Mouse (Mus musculus): ENCODE results near the gene Ncoa3.

Gene Ncoa3

DNA sequence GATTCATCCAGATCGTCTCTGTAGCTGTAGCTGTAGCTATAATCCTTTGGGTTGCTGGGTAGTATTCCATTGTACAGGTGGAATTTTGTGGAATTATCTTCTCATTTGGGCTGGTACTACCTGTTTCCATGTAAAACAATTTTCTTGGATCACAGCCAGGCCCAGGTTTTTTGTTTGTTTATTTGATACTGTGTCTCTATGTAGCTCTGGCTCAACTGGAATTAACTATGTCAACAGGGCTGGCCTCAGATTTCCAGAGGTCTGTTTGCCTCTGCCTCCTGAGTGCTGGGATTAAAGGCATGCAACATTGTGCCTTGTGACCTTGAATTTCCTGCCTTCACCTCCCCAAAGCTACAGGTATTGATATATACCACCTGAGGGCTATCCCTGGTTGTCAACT, 18.1 kb upstream of the Ncoa3 start:
- no peak for DNase-seq

DNA sequence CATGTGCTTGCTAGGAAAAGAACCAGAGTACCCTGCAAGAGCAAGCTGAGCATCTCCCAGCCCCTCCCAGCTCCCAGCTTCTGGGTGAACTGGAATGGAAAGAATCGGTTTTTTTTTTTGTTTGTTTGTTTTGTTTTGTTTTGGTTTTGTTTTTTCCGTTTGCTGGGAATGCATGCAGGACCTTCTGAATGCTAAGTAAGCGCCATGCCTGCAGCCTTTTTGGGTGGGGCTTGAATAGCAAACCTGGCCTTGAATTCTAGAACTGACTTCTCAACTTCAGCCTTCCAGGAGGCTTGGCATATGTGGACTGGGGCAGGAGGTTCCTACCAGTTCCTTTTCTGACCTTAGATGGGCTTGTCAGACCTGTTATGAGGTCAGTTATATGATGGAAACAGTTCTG, 16.2 kb upstream of the Ncoa3 start:
- no peak for DNase-seq

DNA sequence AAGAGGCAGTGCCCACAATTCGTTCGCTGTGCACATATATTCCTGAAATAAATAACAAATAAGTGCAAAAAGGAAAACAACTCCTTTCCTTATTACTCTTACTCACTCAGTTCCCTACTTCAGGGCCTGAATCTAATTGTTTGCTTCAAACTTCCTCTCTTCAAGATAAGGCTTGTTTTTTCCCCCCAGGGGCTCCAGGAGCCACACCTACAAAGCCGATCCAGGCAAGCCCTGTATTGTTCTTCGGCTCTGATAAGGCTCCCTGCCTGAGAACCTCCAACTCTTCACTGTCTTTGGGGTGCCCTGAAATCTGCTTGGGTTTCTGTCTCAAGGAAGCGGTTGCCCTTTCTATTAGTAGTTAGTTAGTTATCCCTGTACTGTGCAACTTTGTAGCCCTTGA, 15.6 kb upstream of the Ncoa3 start:
- DNase-seq: no peak

DNA sequence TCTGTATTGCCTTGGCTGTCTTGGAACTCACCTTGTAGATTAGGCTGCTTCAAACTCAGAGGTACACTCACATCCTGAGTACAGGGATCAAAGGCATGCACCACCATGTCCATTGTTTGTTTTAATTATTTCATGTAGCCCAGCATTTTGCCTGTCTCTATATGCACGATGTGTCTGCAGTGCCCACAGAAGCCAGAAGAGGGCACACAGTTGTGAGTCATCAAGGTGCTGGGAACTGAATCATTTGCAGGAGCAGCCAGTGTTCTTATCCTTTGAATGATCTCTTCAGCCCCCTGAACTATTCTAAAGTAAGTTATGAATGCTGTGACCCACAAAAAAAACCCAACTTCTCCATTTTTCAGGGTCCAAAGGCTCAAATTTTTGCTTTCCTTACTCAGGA, 14.3 kb upstream of the Ncoa3 start:
- no peak for DNase-seq

DNA sequence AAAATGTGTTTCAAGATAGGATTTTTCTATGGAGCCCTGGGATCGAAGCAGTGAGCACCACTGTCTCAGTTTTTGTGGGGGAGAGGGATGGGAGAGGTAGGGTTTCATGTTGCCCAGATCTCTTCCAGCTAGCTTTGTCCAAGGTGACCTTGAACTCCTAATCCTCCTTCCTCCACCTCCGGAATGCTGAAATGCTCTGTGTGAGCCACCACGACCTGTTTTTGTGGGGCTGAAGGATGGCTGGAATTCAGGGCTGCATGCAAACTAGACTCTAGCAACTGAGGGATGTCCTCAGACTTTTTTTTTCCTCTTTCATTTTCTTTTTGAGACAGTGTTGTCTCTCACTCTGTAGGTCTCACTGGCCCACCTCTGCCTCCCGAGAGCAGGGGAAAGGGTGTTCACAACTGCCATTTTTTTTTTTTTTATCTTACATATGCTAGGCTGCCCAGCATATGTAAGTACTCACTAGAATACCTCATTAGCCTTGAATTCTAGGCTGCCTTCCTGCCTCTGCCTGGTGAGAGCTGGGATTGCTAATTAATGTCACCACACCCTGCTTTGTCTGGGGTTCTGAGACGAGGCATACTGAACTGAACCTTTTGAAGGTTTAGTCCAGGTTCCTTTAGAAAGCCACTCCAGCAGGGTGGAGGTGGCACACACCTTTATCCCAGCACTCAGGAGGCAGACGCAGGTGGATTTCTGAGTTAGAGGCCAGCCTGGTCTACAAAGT, 11.0 kb upstream of the Ncoa3 start:
- DNase-seq: no peak

DNA sequence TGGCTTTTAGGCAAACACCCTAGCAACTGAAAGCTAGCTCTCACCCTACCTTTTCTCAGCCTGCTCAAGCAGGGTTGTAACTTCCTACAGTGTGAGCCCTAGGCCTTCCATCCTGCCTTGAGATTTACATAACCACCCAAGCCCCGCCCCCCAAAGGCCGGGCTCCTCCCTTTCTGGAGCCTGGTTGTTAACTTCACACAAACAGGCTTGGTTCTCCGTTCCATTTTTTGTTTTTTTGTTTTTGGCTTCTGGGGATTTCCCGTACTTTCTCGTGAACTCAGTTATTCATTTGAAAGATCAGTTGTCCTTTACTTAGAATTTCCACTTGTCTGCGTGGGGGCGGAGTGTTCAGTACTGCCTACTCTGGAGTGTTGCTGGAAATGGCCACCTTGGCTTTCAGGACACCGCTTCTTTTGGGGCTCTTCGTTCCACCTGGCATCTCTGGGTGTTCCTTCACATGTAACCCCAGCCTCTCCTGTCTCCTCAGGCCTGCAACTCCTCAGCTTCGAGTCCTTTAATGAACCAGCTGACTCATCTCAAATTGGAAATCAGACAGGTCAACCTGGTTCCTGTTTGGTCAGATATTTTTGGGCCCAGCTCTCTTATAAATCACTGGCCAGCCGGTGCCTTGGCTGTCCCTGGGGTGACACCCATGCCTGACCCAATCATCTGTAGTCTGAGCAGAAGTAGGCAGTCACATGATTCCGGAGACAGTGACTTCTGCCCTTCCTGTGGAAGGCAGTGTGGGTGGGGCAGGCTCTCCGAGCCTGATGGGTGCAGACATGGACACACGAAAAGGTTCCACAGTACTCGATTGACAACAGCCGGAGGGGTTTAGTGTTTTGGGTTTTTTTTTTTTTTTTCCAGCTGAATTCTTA, 9.7 kb upstream of the Ncoa3 start:
- DNase-seq: no peak

DNA sequence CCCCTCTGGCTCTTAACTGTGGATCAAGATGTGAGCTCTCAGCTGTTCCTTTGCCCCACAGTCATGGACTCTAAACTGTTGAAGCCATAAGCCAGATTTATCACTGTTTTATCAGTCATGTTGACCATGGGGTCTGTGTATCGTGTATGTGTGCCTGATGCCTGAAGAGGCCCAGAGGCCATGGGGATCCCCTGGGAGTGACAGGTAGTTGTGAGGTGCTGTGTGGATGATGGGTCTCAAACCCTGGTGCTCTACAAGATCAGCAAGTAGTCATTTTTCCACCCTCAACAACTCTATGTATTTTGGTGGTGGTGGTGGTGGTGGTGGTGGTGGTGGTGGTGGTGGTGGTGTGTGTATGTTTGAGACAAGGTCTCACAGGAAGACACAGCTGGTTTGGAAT, 8.1 kb upstream of the Ncoa3 start:
- DNase-seq: no peak

DNA sequence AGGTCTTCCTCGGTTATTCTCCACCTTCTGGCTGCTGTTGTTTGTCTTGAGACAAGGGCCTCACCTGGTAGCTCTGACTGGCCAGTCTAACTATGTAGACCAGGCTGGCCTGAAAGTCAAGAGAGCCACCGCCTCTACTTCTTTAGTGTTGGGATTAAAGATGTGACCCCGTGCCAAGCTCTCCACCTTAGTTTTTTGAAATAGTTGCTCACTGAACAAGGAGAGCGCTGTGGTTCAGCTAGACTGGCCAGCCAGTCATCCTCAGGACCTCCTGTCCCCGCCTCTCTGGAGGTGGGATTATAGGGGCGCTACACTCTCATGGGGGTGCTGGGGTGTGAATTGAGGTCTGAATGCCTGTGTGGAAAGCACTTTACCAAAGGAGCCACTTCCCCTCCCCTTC, 7.5 kb upstream of the Ncoa3 start:
- no peak for DNase-seq

DNA sequence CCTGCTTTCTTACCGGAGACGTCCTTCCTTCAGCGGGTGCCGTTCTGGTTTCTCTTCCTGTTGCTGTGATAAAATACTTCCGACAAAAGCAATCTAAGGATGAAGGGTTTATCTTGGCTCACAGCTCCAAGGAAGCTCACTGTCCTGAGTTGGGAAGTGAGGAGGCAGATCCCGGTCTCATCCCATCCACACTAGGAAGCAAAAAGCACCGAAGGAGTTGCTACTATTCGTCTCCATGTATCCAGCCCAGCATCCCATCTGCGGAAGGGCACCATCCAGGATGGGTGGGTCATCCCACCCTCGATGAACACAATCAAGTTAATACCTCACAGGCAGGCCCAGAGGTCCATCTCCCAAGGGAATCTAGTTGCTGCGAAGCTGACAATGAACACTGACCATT, 6.9 kb upstream of the Ncoa3 start:
- no peak for DNase-seq

DNA sequence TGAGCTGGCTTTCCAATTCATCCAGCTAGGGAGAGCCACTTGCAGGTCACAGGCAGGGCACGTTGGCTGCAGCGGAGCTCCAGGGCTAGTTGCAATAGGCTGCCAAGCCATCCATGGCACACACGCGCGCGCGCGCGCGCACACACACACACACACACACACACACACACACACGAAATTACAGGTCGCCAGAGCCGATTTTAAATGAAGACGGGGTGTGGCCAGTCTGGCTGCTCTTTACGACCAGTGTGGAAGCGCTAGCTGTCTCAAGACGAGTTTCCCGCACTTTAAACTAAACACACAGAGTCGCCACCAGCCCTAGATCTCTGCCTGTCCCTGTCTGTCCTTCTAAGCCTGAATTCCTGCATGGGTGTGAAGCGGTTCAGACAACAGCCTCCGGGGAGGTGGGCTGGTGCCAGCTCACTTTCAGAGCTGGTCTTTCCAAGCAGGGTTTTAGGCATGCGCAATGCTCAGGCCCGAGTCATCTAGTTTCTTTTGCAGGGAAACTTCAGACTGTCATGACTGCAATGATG, 5.4 kb upstream of the Ncoa3 start:
- peak; percentile 74 for DNase-seq

DNA sequence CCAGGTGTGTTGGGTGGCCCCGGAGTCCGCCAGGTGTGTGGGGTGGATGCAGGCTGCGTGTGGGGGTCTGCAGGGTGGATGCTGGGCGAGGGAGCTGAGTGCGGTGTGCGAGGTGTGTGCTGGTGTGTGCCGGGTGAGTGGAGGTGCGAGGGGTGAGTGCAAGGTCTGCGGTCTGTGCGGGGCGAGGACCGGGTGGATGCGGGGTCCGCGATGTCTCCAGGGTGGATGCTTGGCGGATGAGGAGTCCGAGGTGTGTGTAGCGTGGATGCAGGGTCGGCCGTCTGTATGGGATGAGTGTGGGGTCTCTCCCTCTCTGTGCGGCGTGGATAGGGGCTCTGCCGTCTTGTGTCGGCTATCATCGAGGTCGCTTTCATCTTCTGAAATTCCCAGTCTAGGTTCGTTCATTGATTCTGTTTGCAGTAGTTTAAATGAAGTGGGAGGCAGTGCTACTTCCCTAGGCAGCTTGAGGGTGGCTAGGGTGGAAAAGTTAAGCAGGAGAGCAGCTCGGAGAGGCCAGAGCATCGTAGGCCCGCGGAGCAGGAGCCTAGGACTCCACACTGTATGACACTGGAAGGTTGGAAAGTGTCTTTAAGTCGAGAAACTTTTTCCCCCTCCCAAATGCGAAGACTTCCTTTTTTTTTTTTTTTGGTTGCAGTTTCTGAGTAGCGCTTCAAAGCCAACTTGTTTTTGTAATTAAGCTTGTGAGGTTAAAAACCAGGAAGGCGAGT, 901 bp downstream of the Ncoa3 start:
- DNase-seq: no peak

DNA sequence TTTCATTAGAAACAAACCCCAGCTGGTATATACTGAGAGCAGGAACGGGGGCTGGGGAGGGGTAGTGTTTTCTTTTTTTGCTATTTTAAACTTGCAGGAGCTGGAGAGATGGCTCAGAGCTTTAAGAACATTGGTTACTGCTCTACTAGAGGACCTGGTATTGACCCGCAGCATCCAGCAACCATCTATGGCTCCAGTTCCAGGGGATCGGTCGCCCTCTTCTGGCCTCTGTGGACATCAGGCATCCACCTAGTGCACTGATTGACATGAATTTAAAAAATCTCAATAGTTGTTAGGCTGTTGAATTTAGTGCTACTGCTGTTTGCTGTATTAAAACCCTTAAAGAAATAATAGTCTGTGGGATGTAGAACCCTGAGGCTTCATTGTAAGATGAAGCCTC, 1.9 kb downstream of the Ncoa3 start:
- DNase-seq: no peak

DNA sequence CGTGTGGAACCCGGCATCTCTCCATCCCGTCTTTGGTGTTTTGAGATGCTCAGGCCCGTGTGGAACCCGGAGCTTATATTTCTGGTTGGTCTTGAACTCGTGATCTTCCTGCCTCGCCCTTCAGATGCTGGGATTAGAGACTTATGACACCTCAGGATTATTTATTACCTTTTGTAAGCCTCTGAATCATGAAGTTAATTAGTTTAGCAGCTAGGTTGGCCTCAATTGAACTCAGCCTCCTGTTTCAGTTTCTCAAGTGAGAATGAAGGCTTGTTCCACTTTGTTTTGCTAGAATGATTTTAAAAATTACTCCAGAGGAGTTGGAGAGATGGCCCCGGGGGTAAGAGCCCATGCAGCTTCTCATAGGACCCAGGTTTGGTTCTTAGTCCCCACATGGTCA, 3.3 kb downstream of the Ncoa3 start:
- DNase-seq: no peak

DNA sequence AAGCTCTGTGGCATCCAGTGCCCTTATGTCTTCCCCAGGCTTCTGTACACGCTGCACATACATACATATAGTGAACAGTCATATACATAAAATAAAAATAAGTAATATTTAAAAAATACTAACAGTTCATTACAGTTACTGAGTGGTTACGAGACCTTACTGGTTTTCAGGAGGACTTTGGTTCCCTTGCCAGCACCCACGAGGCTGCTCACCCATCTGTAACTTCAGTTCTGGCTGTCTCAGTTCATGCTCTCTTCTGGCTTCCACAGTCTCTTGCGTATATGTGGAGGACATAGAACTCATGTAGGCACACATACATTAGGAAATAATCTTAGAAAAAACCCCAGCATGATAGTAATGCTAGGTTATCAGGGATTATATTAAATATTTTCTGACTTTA, 3.7 kb downstream of the Ncoa3 start:
- DNase-seq: no peak

DNA sequence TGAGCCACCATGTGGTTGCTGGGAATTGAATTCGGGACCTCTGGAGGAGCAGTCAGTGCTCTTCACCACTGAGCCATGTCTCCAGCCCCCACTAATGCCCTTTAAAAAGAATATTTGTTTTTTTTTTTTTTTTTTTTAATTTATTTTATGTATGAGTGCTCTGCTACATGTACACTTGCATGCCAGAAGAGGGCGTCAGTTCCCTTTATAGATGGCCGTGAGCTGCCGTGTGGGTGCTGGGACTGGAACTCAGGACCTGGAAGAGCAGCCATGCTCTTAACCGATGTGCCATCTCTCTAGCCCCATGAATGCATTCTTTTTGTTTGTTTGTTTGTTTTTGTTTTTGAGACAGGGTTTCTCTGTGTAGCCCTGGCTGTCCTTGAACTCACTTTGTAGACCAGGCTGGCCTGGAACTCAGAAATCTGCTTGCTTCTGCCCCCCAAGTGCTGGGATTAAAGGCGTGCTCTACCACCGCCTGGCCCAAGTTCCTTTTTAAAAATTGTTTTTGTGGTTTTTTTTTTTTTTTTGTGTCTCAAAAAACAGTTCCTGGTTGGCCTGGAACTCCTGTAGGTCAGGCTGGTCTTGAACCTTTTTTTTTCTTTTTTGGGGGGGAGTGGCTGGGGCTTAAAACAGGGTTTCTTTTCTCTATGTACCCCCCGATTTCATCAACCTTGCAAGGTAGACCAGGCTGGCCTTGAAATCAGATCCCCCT, 5.0 kb downstream of the Ncoa3 start:
- no peak for DNase-seq

DNA sequence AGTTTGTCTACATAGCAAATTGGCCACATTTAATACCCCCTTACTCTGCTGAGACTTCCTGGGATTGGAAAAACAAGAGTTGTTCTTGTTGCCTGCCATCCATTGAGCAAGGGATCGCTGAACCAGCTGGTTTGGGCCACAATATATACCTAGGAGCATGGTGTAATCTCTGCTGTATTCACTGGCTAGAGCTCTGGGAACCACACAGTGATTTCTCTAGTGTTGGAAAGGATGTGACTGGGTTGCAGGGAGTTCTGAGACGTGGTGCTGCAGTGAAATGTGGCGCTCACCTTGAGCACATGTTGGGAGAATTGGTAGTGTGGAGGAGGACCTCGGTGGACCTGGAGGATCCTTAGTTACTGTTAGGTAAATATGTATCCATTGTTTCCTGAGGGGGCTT, 6.5 kb downstream of the Ncoa3 start:
- no peak for DNase-seq

DNA sequence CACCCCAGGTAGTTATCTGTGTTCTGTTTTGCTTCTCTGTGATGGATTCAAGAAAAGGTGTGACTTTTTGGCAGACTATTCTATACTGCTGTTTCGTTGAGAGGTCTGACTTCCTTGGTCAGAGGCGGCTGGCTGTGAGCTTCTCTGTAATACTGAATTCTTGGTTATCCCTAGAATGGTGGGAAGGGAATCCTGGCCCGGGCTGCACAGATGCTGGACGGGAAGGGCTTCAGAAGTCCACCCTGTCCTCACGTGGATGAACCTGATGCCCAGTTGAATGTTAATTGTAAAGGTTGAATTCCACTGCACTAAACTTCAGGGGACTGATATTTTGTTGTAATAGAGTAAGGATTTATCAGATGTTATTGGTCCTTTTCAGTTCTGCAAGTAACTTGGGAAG, 7.4 kb downstream of the Ncoa3 start:
- DNase-seq: peak; percentile 73

DNA sequence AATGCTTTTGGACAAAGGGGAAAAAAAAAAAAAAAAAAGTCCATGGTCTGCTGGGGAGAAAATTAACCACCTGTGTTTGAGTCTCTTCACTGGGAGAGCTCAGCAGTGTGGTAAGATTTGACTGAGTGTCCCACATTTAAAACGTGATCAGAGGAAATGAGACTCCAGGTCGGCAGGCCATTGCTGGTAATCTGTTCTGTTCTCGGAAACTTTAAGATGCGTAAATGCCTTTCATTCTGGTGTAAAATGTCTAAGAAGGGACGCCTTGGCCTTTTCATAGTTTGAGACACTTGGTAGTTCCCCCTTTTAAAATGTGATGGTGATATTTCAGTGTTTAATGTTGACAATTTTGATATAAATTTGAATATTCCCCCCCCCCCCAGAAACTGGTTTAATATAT, 7.8 kb downstream of the Ncoa3 start:
- DNase-seq: peak; percentile 28

DNA sequence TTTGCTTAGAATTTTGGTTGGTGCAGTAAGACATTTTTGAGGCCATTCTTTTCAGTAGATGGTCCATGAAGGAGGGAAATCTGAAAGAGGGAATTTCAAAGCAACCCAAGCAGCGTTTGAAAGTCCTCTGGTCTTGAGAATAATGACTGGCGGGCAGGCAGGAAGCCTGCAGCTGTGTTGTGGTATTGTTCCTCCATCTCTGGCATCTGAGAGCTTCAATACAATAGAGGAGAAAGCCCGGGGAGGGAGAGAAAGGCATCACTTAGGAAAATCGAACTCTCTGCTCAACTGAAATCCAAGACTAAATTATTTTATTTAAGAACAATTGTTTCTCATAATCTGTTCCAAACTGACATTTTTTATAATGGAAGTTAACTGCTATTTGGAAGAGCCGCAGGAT, 8.3 kb downstream of the Ncoa3 start:
- DNase-seq: peak; percentile 68

DNA sequence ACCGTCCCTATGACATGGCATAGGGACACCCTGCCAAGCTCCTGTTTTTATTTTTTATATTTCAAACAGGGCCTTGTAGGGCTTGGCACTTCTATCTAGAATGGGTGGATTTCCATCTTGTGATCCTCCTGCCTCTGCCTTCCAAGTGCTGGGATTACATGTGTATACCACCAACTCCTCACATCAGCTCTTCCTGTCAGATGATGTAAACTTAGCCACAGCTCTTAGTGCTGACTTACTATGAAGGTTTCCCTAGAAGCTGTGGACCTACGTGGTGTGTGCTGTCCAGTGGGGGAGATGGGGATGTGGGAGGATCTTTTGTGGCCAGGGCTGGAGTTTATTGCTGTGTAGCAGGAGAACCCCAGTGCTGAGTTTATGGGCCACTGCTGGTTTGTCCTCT, 8.9 kb downstream of the Ncoa3 start:
- no peak for DNase-seq

DNA sequence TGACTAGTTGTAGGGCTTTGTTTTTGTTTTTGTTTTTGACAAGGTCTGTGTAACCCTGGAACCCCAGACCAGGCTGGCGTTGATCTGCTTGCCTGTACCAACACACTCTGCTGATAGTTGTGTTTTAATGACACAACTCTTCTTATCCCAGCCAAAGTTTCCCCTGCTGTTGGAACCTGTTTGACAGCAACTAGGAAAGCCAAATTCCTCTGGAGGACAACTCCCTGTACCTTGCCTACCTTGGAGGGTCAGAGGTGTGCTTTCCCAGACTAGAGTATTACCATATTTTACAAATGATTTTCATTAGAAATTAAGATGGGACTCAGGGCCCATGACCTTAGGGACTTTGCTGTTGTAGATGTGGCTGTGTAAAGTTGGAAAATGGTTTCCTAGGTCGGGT, 9.3 kb downstream of the Ncoa3 start:
- no peak for DNase-seq

DNA sequence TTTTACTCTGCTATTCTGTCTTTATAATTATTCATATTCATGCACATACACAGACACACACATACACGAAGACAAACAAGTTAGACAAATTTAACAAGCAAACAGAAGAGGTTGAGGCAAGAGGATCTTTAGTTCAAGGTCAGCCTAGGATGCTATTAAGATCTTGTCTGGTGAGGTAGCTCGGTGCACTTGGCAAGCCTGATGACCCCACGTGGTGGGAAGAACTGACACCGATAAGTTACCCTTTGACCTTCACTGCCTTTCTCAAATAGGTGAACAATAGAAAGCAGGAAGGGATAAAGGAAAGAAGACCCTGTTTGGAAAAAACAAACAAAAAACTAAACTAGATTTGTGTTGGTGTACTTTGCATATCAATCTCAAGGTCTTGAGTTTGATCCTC, 10.0 kb downstream of the Ncoa3 start:
- no peak for DNase-seq

DNA sequence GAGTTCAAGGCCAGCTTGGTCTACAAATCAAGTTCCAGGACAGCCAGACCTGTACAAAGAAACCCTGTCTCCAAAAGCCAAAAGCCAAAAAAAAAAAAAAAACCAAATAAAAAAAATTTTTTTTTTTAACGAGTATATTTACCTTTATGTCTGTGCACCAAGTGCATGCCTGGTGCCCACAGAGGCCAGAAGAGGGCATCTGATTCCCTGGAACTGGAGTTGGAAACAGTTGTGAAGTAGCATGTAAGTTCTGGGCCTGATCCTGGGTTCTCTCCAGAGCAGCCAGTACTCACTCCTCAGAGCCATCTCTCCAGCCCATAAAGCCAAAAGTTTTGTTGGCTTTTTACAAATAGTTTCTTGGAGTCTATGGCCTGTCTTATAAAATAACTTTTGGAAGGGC, 10.6 kb downstream of the Ncoa3 start:
- no peak for DNase-seq

Data from retina, postnatal 1 day (tissue).